Mouse (Mus musculus): ENCODE results near the gene Fam98b.

The Fam98b gene

DNA sequence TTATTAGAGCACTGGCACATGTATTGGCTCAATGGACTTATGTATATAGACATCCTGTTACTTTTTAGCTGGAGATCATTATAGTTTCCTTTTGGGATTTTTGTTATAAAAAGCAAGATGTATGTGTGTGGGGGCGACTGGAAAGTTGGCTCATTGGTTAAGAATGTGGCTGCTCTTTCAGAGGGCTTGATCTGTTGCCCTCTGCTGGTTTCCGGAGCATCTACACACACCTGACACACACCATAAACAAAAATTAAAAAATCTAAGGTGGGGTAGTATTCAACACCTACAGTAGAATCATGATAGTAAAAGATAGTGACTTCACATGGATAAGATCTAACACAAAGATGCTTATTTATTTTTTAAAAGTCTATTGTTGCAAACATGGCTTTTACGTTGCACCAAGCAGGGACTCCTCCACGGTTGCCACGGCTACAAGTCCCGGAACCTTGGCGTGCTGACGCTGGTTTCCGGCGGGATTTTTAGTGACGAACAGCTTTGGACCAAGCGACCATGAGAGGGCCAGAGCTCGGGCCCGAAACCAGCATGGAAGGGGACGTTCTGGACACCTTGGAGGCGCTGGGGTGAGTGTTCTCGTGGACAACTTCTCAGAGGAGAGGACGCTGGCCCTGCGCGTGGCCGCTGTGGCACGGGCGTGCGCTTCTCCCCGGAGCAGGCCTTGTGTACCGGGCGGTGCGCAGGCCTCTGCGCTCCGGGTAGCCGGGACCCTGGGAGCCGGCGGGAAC, at the start of gene Fam98b:
TSS of gene Fam98b (plus strand) at position 485 of the 746 bp plus-strand sequence.
- peak; percentile 81 for DNase-seq

DNA sequence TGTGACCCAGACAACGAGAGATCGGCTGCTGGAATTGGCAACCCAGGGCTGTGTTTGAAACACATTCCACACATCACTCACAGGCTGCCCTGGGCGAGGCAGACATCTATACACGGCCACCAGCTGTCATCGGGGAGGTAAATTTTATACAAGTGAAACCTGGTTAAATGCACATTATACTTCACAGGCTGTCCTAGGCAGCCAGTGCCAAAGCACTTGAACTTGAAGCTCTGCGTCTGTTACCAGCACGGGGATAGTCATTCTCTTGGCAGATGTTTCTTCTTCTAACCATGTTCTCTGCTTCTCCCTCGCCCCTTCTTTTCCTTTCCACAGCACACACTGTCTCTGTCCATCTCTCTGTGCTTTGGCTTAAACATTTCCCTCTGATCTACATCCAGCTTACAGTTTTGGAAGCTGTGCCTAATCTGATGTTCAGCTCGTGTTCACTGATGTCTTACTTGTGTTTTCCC, 48.6 kb upstream of the Fam98b start:
- DNase-seq: no peak

DNA sequence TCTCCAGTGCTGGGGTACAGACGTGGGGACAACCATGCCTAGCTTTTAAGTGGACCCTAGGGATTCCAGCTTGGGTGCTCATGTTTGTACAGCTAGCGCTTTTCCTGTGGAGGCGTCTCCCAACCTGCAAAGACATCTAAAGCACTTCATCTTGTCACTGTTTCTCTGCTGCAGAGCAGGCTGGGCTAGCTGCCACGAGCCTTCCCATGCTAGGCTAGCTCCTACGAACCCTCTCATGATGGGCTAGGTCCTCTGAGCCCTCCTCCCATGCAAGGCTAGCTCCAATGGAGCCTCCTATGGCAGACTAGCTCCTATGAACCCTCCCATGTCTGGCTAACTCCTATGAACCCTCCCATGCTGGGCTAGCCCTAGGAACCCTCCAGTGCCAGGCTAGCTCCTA, 46.2 kb upstream of the Fam98b start:
- DNase-seq: no peak

- no peak for DNase-seq
Measured at GRCm38 (mm10) chr2:117204534-117204933, 45.0 kb upstream of the Fam98b start.

DNA sequence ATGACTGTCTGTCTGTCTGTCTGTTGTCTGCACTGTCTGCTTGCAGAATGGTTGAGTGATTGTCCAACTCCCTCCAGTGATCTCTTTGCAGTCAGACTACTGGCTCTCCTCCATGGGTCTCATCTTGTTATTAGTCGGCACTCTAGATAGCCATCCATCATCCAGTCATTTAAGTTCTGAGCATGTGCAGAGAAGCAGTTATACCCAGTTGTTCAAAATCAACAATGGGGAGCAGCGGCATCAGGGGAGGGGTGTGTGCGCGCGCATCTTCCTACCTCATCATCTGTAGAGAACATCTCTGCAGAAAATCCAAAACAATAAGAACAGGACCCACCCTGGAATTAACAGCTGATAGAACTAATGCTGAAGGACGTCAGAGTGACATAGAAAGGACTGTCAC, 44.5 kb upstream of the Fam98b start:
- no peak for DNase-seq

- DNase-seq: no peak
Measured at GRCm38 (mm10) chr2:117210416-117211085, 39.0 kb upstream of the Fam98b start.

GRCm38 (mm10) chr2:117216152-117216551, 33.4 kb upstream of the Fam98b start:
- no peak for DNase-seq

GRCm38 (mm10) chr2:117217695-117218216, 31.8 kb upstream of the Fam98b start:
- no peak for DNase-seq

DNA sequence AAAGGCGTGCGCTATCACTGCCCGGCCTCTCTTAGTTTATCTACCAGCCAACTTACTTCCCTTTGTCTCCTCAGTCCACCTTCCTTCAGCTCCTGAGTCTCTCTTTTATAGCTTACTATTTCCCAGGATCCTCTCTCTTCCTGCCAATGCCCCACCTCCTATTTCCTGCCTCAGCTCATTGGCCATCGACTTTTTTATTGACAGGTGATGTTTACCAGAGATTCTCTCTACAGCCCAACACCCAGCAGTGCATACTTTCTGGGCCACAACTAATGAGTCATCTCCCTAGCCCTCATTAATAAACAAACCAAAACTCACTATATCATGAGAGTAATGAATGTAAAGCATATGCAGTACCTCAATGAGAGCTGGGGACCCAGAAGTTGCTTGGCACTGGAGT, 30.0 kb upstream of the Fam98b start:
- DNase-seq: no peak

DNA sequence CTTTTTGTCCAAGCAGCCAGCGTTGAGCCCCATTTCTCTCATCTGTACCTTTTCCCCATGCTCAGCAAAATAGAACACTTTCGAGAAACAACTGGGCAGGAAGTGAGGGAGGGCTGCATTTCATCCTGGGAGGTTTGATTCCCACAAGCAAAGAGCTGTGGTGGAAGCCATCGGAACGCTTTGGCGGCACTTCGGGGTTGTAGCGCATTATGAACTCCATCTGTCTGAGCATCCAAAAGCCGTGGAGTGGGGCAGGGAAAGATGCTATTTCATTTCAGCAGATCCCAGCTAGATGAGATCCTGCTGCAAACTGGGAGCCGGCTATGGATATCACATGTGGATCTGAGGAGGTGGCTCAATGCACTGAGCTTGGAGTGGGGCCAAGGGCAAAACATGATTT, 26.9 kb upstream of the Fam98b start:
- DNase-seq: no peak

DNA sequence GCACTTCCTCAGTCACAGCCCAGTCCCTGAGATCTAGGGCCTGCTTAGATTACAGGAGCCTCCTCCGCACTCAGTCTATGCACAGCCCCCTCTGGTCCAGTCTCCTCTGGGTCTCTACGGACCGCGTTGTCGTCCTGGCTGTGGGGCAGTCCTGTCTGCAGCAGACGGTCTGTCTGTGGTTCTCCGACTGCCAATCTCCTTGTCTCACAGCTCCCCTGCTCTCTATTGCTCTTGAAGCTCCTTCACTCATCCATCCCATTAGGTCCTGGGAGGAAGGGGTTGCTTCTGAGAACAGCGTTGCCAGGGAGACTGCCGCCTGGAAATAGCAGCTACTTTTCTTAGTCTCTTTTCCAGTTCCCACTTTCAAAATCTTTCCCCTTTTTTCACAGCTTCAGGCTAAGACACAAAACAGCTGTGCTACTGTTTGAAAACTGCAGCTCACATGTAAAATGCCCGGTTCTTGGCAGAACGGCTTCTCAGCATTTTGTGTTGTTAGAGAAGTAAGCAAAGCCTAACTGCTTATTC, 20.9 kb upstream of the Fam98b start:
- DNase-seq: no peak

DNA sequence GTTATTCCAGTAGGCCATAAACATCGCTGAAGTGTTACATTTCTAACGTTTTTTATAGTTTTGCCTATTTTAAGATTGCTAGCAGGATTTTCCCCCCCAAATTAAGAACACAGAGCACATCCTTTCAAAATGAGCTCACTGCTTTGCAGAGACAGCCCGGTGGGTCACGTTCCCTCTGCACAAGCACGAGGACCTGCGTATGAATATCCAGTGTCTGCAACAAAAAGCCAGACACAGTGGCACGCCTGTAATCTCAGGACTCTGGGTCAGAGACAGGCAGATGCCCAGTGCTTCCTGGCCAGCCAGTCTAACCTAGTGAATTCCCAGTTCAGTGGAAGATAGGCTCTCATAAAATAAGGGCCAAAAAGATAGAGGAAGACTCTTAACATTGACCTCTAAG, 19.3 kb upstream of the Fam98b start:
- no peak for DNase-seq

GRCm38 (mm10) chr2:117231257-117231656, 18.3 kb upstream of the Fam98b start:
- DNase-seq: peak; percentile 56

DNA sequence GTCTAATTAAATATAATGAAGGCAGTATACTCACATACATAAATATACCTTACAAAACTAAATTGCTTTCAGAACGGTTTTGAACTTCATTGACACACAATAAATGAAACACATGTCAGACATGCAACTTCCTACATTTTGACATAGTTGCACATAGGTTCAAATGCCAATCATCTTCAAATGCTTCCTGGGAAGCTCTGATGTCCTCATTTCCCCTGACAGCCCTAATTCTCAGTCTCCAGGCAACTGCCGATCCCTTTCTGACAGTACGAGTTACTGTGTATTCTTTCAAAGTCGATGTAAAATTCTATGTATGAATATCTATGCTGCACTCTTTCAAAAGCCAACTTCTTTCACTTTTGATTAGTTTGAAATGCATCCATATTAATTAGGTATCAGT, 7.6 kb upstream of the Fam98b start:
- DNase-seq: no peak

GRCm38 (mm10) chr2:117250001-117250510, 517 bp downstream of the Fam98b start:
- DNase-seq: no peak

- no peak for DNase-seq
Measured at GRCm38 (mm10) chr2:117255415-117255814, 5.9 kb downstream of the Fam98b start.

DNA sequence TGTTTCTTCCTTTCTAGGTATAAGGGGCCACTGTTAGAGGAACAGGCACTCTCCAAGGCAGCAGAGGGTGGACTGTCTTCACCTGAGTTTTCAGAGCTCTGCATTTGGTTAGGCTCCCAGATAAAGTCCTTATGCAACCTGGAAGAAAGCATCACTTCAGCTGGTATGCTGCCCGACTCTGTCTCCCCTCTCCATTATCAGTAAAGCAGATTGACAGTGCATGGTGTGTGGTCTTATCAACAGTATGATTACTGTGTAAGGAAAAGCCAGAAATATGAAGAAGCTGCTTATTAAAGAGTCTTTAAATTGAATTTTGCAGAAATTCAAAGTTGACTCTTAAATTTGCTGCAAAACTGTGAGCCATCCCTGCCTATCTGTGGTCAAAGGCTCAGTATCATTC, 8.1 kb downstream of the Fam98b start:
- DNase-seq: no peak

- DNase-seq: no peak
Measured at GRCm38 (mm10) chr2:117262184-117262583, 12.6 kb downstream of the Fam98b start.

GRCm38 (mm10) chr2:117263786-117264408, 14.4 kb downstream of the Fam98b start:
- DNase-seq: peak; percentile 43

DNA sequence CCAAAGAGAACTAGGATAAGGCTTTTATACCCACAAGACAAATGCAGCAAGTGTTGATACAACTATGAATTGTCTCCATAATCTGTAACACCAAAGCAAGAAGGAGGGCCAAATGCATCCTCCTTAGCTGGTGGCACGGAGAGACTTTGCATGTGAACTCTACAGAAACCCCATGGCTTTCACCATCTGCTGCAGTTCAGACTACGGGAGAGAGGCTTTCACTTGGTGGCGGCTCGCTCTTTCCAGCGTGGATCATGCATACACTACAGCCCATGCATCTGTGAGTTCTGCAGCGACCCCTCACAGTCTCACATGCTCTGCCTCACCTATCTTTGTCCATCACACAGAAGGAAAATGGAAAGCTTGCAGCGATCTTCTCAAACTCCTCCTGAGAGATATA, 38.8 kb downstream of the Fam98b start:
- DNase-seq: peak; percentile 12

DNA sequence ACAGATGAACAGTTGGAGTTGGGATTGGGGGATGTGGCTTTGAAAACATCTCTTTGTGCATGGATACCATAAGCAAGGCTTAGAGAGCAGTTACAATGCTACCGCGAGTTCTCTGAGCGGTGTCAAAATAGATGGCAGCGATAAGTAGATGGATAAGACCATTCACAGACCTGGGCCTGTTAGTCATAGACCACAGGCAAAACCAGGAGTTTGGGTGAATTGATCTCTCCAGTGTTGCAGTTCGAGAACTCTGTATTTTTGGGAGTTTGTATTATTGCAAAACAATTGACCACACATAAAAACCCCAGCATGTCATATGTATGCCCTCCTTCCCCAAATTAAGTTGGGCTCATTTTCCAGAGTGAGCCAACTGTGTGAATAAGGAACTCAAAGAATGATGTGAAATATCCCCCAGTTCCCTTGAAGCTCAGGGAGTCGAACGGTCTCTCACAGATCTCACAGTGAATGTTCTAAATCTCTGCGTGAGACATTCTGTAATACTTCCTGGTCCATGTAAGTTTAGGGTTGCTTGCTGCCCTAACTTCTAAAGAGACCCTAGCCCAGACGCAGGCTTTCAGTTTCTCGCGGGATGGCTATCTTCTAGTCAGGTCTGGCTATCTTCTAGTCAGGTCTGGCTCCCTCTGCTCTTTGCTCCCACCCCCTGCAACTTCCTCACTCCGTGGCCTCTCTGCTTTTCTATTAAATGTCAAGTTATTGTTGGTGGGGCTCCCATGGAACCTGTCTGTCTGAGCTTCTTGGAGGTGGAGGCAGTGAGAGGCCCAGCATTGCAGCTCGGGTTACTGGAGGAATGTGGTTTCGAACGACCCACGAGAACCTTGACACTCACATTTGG, 50.3 kb downstream of the Fam98b start:
- no peak for DNase-seq

All from cerebellum, adult 11-12 months (tissue).